Mouse (Mus musculus) ES-E14 (cell line): Measurements from ENCODE around the gene Chmp2b. TPM values are rescaled to one million over a fixed set of nuclear protein-coding genes. Genes with fewer than 3 reads are reported as not detected.

Experiments used
- DNase-seq: peaks from one replicate; pipeline ENCODE4 v3.0.0-alpha.2; 2013; ENCODE audit warnings: low read depth, low spot score
- H3K27ac ChIP-seq: 2 replicates; pipeline ENCODE4 v1.5.1; 2012; ENCODE audit warnings: low read depth, mild to moderate bottlenecking, low read length, moderate library complexity, mixed read lengths; ENCODE audit not compliant: poor library complexity, insufficient read depth, severe bottlenecking
- H3K36me3 ChIP-seq: 2 replicates; pipeline ENCODE4 v1.6.1; 2012; ENCODE audit warnings: mild to moderate bottlenecking, low read length, moderate library complexity, mixed read lengths; ENCODE audit not compliant: control insufficient read depth, poor library complexity, insufficient read depth, severe bottlenecking
- H3K4me1 ChIP-seq, 2 experiments: fragments of 150-350 bp in 1 of 2; sonication (generic) in 1 of 2; 2 replicates each; pipeline ENCODE4 v1.6.1; 2012; ENCODE audit warnings: low read length in 2 of 2, mild to moderate bottlenecking in 1 of 2, mixed read lengths in 1 of 2; ENCODE audit not compliant: control insufficient read depth in 2 of 2, insufficient read depth in 2 of 2, poor library complexity in 1 of 2
- H3K4me3 ChIP-seq, 2 experiments: fragments of 150-350 bp in 1 of 2; sonication (generic) in 1 of 2; 2 replicates each; pipeline ENCODE4 v1.5.1; 2012; ENCODE audit warnings: low read length in 2 of 2, low read depth in 1 of 2, mild to moderate bottlenecking in 1 of 2, mixed read lengths in 1 of 2; ENCODE audit not compliant: insufficient read depth in 1 of 2, poor library complexity in 1 of 2, severe bottlenecking in 1 of 2
- H3K9ac ChIP-seq: 2 replicates; pipeline ENCODE4 v1.6.1; 2012; ENCODE audit warnings: low read depth, mild to moderate bottlenecking, low read length, mixed read lengths; ENCODE audit not compliant: poor library complexity, insufficient read depth, severe bottlenecking
- H3K9me3 ChIP-seq: fragments of 150-350 bp; sonication (generic); 2 replicates; pipeline ENCODE4 v1.6.1; 2012; ENCODE audit warnings: low read depth, mild to moderate bottlenecking, low read length; ENCODE audit not compliant: control insufficient read depth, insufficient read depth
- CHD2 ChIP-seq: IDR thresholded peaks from 2 replicates; pipeline ENCODE4 v1.6.1; 2014; ENCODE audit warnings: mild to moderate bottlenecking, low read depth, low read length, inconsistent platforms
- HCFC1 ChIP-seq: IDR thresholded peaks from 2 replicates; pipeline ENCODE4 v1.6.1; 2012; ENCODE audit warnings: low read length, inconsistent platforms, borderline replicate concordance; ENCODE audit not compliant: insufficient read depth
- MAFK ChIP-seq: IDR thresholded peaks from 2 replicates; pipeline ENCODE4 v1.6.1; 2014; ENCODE audit warnings: mild to moderate bottlenecking, low read depth, low read length, inconsistent platforms; ENCODE audit not compliant: insufficient read depth
- ZC3H11A ChIP-seq: IDR thresholded peaks from 2 replicates; pipeline ENCODE4 v1.6.1; 2012; ENCODE audit warnings: low read depth, mild to moderate bottlenecking, inconsistent platforms, low read length, borderline replicate concordance
- ZNF384 ChIP-seq: IDR thresholded peaks from 2 replicates; pipeline ENCODE4 v1.6.1; 2012; ENCODE audit warnings: low read depth, low read length, inconsistent platforms
- in situ Hi-C, 2 experiments: fragments of 600-800 bp; cut with MboI; formaldehyde crosslinking; loops; one replicate each; pipeline ENCODE4 v1.15.1; 2025; ENCODE audit warnings: low sequenced_read_pairs in 2 of 2, inconsistent platforms in 1 of 2; ENCODE audit not compliant: unreplicated experiment in 2 of 2
- total RNA-seq: library from RNA; depleted of rRNA; stranded (reverse); fragments of 300-350 nt; gene quantifications from 2 replicates; pipeline ENCODE4 v1.2.3, GENCODE M21; 2012; rRNA removed

Gene Chmp2b
- total RNA-seq, 1 experiment, result 14.5 TPM

- no peak for TF ChIP-seq HCFC1
- no peak for TF ChIP-seq ZC3H11A
- no peak for TF ChIP-seq CHD2
- no peak for TF ChIP-seq MAFK
- TF ChIP-seq ZNF384, result no peak
- no peaks in the 10 kb centered on the region for H3K9me3 ChIP-seq
- H3K9ac ChIP-seq, result no peak overlapping the region
- no peak overlapping the region for H3K4me3 ChIP-seq
- in situ Hi-C loops, result loop anchor here in 1 of 2 experiments (25.0 kb wide), 1 partner anchor 764 kb away; the partner anchor contains the start of gene 4930453N24Rik
- H3K27ac ChIP-seq, result no peak overlapping the region
- no peaks in the 10 kb centered on the region for H3K36me3 ChIP-seq
- DNase-seq, result no peak
- 0 out of 4 replicates have a peak, but pooled peaks cover 0 to 2% of the 10 kb centered on the region in 2 experiments for H3K4me1 ChIP-seq
Observed at GRCm38 (mm10) chr16:65526004-65526403, 36.5 kb downstream of the Chmp2b start.

- TF ChIP-seq MAFK (no peak), CHD2 (no peak)
- DNase-seq, result no peak
- no peaks in the 10 kb centered on the region for H3K4me1 ChIP-seq
- H3K4me3 ChIP-seq, result no peak within 1 kb of the TSS
- no peaks in the 10 kb centered on the region for H3K9me3 ChIP-seq
- H3K27ac ChIP-seq, result no peak within 1 kb of the TSS
- in situ Hi-C loops, result no loop called here
- H3K36me3 ChIP-seq, result no peaks in the 10 kb centered on the region
- no peak within 1 kb of the TSS for H3K9ac ChIP-seq
Observed at GRCm38 (mm10) chr16:65520211-65520610, 42.3 kb downstream of the Chmp2b start, which contains the start of gene Pou1f1. Gene Pou1f1 (plus strand): TSS chr16:65520511.

- Histone ChIP-seq H3K36me3 (no peaks in the 10 kb centered on the region), H3K27ac (no peak overlapping the region), H3K4me1 (no peaks in the 10 kb centered on the region), H3K4me3 (no peak overlapping the region), H3K9me3 (no peaks in the 10 kb centered on the region), H3K9ac (no peak overlapping the region)
- in situ Hi-C loops, result no loop called here
- TF ChIP-seq CHD2 (no peak), MAFK (no peak)
- DNase-seq, result no peak
Observed at GRCm38 (mm10) chr16:65514223-65514622, 48.3 kb downstream of the Chmp2b start.

GRCm38 (mm10) chr16:65497049-65497448 is 65.5 kb downstream of the Chmp2b start:
- Histone ChIP-seq H3K9ac (no peak overlapping the region), H3K9me3 (no peaks in the 10 kb centered on the region), H3K4me3 (no peak overlapping the region), H3K36me3 (no peaks in the 10 kb centered on the region), H3K27ac (no peak overlapping the region), H3K4me1 (no peaks in the 10 kb centered on the region)
- in situ Hi-C loops, result no loop called here
- peak; percentile 9 for DNase-seq
- TF ChIP-seq ZNF384, result no peak
- TF ChIP-seq CHD2, result no peak
- TF ChIP-seq HCFC1, result no peak
- TF ChIP-seq MAFK, result no peak
- no peak for TF ChIP-seq ZC3H11A

- H3K27ac ChIP-seq, result no peak overlapping the region
- no peaks in the 10 kb centered on the region for H3K9me3 ChIP-seq
- no peak for TF ChIP-seq CHD2
- no peak for TF ChIP-seq ZNF384
- no peak for TF ChIP-seq ZC3H11A
- no peak for TF ChIP-seq MAFK
- no peak for TF ChIP-seq HCFC1
- no peaks in the 10 kb centered on the region for H3K36me3 ChIP-seq
- H3K9ac ChIP-seq, result no peak overlapping the region
- DNase-seq, result no peak
- no peaks in the 10 kb centered on the region for H3K4me1 ChIP-seq
- in situ Hi-C loops, result no loop called here
- no peak overlapping the region for H3K4me3 ChIP-seq
Observed at GRCm38 (mm10) chr16:65496030-65496429, 66.5 kb downstream of the Chmp2b start.

Other genes starting within 250 kb of the Chmp2b start
- not detected in 2 replicates for gene Pou1f1, start 42.2 kb downstream of the Chmp2b start, total RNA-seq